Mouse (Mus musculus) lung, postnatal 10 days (tissue): ENCODE results near the gene Msi2.

Experiments
- DNase-seq: peaks from one replicate; pipeline ENCODE4 v3.0.0; 2021

Gene Msi2

GRCm38 (mm10) chr11:88351722-88352473 lies 366.4 kb downstream of the Msi2 start:
- DNase-seq: no peak

GRCm38 (mm10) chr11:88348690-88349089 lies 369.6 kb downstream of the Msi2 start:
- DNase-seq: no peak

- DNase-seq: no peak
These were observed 370.3 kb downstream of the Msi2 start for GRCm38 (mm10) chr11:88348056-88348455.

- no peak for DNase-seq
These were observed 372.2 kb downstream of the Msi2 start for GRCm38 (mm10) chr11:88346066-88346465.

- DNase-seq: no peak
These were observed 380.4 kb downstream of the Msi2 start for GRCm38 (mm10) chr11:88337926-88338325.

- DNase-seq: no peak
These were observed 383.4 kb downstream of the Msi2 start for GRCm38 (mm10) chr11:88334893-88335292.

- DNase-seq: no peak
These were observed 385.9 kb downstream of the Msi2 start for GRCm38 (mm10) chr11:88332309-88332934.

- DNase-seq: no peak
These were observed 386.6 kb downstream of the Msi2 start for GRCm38 (mm10) chr11:88331722-88332121.

- peak; percentile 68 for DNase-seq
These were observed 387.5 kb downstream of the Msi2 start for GRCm38 (mm10) chr11:88330799-88331198.

GRCm38 (mm10) chr11:88328813-88329595 lies 389.3 kb downstream of the Msi2 start:
- no peak for DNase-seq

GRCm38 (mm10) chr11:88327016-88327415 lies 391.3 kb downstream of the Msi2 start:
- DNase-seq: no peak

GRCm38 (mm10) chr11:88318850-88319249 lies 399.5 kb downstream of the Msi2 start:
- DNase-seq: no peak

GRCm38 (mm10) chr11:88315393-88315792 lies 402.9 kb downstream of the Msi2 start:
- no peak for DNase-seq

GRCm38 (mm10) chr11:88314471-88314870 lies 403.8 kb downstream of the Msi2 start:
- no peak for DNase-seq

- DNase-seq: peak; percentile 46
These were observed 404.8 kb downstream of the Msi2 start for GRCm38 (mm10) chr11:88313512-88313911.

GRCm38 (mm10) chr11:88311606-88312005 lies 406.7 kb downstream of the Msi2 start:
- DNase-seq: no peak

- no peak for DNase-seq
These were observed 407.5 kb downstream of the Msi2 start for GRCm38 (mm10) chr11:88310773-88311172.

GRCm38 (mm10) chr11:88309059-88309700 lies 409.1 kb downstream of the Msi2 start:
- DNase-seq: no peak

GRCm38 (mm10) chr11:88307616-88308543 lies 410.4 kb downstream of the Msi2 start:
- no peak for DNase-seq

GRCm38 (mm10) chr11:88305759-88306158 lies 412.6 kb downstream of the Msi2 start:
- no peak for DNase-seq

- DNase-seq: peak; percentile 43
These were observed 416.7 kb downstream of the Msi2 start for GRCm38 (mm10) chr11:88301619-88302018.

GRCm38 (mm10) chr11:88299345-88299744 lies 419.0 kb downstream of the Msi2 start:
- DNase-seq: no peak
